Mouse (Mus musculus) lung, embryonic 15.5 days (tissue): ENCODE measurements around the gene Gstt3. TPM values are rescaled to one million over a fixed set of nuclear protein-coding genes. Genes with fewer than 3 reads are reported as not detected.

ENCODE experiments used
- ATAC-seq: fragments of 200-750 bp; cut with Nextera tagmentation; 2 replicates; pipeline ENCODE4 v1.8.0; 2017; ENCODE audit warnings: moderate number of reproducible peaks, borderline replicate concordance; ENCODE audit not compliant: low FRiP score, low TSS enrichment; ENCODE audit errors: extremely low read depth
- H3K27ac ChIP-seq: fragments of 300-500 bp; sonication (generic); 2 replicates; pipeline ENCODE4 v1.5.1; 2015; ENCODE audit warnings: moderate library complexity, mild to moderate bottlenecking, inconsistent platforms
- H3K27me3 ChIP-seq: fragments of 300-500 bp; sonication (generic); 2 replicates; pipeline ENCODE4 v1.6.1; 2015; ENCODE audit warnings: inconsistent platforms
- H3K36me3 ChIP-seq: fragments of 300-500 bp; sonication (generic); 2 replicates; pipeline ENCODE4 v1.6.1; 2015; ENCODE audit warnings: inconsistent platforms
- H3K4me1 ChIP-seq: fragments of 300-500 bp; sonication (generic); 2 replicates; pipeline ENCODE4 v1.6.1; 2015; ENCODE audit warnings: inconsistent platforms
- H3K4me2 ChIP-seq: fragments of 300-500 bp; sonication (generic); 2 replicates; pipeline ENCODE4 v1.6.1; 2015; ENCODE audit warnings: inconsistent platforms, mild to moderate bottlenecking, moderate library complexity
- H3K4me3 ChIP-seq: fragments of 300-500 bp; sonication (generic); 2 replicates; pipeline ENCODE4 v1.5.1; 2015; ENCODE audit warnings: mild to moderate bottlenecking, inconsistent platforms
- H3K9ac ChIP-seq: fragments of 300-500 bp; sonication (generic); 2 replicates; pipeline ENCODE4 v1.6.1; 2015; ENCODE audit warnings: inconsistent platforms
- H3K9me3 ChIP-seq: fragments of 300-500 bp; sonication (generic); 2 replicates; pipeline ENCODE4 v1.6.1; 2016; ENCODE audit warnings: inconsistent platforms
- WGBS: fragments of 180-500 bp; shearing (Covaris S2); methylation state at CpG from one replicate; pipeline ENCODE4 v1.1.7; 2015; 5-methylcytosine and 5-hydroxymethylcytosine counted together
- polyA plus RNA-seq: library from polyadenylated mRNA; unstranded; fragments of >200 nt; fragmentation: Nextera tagmentation; extraction: Ambion mirVana; gene quantifications from 2 replicates; pipeline ENCODE4 v1.2.1, GENCODE M21; 2015

Gstt3 gene
- polyA plus RNA-seq, 1 experiment from 2014 or later = 27.8 TPM

DNA sequence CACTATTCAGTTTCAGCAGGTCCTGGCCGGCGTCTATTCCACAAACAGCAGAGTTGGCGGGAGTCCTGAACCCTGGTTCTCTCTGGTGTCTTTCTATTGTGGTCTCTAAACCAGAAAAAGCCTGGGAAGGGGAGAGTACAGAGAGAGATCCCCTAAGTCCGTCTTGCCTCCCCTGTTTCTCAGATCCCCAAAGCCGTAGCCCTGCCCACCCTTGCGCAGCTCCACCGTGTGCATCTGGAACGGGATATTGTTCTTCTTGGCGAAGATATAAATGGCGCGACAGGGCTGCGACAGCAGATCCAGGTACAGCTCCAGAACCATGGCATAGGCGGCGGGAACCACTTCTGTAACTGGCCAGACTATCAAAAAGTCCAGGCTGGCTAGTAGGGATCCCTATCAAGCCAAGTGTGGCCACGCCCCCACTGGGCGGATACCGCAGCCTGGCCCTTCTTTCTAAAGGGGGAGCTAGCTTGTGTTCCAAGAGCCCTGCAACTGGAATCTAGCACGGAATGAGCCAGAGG, 17.0 kb upstream of the Gstt3 start, which contains the start of gene Gstt1:
Gene Gstt1, minus strand, starts transcription at position 409 of the 521 bp plus-strand sequence.
- H3K27ac ChIP-seq = peak within 1 kb of the TSS; percentile 32
- WGBS = 2% methylated on average over 18 of the region's 18 CpGs
- ATAC-seq = peak; percentile 45; the same call in 1 of the 2 replicates

DNA sequence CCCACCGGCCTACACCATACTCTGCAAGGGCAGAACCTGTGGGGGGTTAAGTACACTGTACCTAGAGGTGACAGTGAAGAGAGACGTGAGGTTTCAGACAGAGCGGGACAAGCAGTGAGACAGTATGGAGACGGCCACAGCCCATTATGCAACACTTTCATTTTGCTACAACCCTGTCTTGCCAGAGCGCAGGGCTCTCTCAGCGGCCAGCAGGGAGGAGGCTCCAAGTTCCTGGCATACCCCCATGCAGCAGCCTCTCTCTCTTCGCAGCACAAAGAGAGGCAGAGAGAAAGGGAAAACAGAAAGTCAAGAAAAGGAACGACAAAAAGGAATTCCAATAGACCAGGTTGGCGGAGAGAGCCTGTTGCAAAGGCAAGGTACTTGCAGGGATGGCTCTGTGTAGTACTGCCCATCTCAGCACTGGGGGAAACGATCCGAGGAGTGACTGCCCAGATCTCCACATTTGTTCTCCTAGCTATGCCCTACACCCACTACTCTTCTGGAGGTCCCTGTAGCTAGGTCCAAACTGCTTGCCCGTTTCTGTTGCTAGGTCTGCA, 16.5 kb upstream of the Gstt3 start:
- H3K4me1 ChIP-seq = peaks cover 17% of the 10 kb centered on the region
- H3K4me2 ChIP-seq = peak overlapping the region; percentile 73
- ATAC-seq = peak; percentile 71; the same call in 1 of the 2 replicates
- no peaks in the 10 kb centered on the region for H3K9me3 ChIP-seq
- peak overlapping the region; percentile 30 for H3K9ac ChIP-seq
- H3K36me3 ChIP-seq = no peaks in the 10 kb centered on the region
- peak overlapping the region; percentile 46 for H3K4me3 ChIP-seq
- H3K27ac ChIP-seq = peak overlapping the region; percentile 32
- H3K27me3 ChIP-seq = no peaks in the 10 kb centered on the region
- 0% methylated on average over 11 of the region's 12 CpGs for WGBS

More for the DNA sequence above, 17.0 kb upstream of the Gstt3 start, which contains the start of gene Gstt1:
- Histone ChIP-seq H3K4me1 (peaks cover 17% of the 10 kb centered on the region), H3K9ac (peak within 1 kb of the TSS; percentile 30), H3K4me3 (peak within 1 kb of the TSS; percentile 46), H3K27me3 (no peaks in the 10 kb centered on the region), H3K36me3 (no peaks in the 10 kb centered on the region), H3K9me3 (no peaks in the 10 kb centered on the region), H3K4me2 (peak within 1 kb of the TSS; percentile 73)

DNA sequence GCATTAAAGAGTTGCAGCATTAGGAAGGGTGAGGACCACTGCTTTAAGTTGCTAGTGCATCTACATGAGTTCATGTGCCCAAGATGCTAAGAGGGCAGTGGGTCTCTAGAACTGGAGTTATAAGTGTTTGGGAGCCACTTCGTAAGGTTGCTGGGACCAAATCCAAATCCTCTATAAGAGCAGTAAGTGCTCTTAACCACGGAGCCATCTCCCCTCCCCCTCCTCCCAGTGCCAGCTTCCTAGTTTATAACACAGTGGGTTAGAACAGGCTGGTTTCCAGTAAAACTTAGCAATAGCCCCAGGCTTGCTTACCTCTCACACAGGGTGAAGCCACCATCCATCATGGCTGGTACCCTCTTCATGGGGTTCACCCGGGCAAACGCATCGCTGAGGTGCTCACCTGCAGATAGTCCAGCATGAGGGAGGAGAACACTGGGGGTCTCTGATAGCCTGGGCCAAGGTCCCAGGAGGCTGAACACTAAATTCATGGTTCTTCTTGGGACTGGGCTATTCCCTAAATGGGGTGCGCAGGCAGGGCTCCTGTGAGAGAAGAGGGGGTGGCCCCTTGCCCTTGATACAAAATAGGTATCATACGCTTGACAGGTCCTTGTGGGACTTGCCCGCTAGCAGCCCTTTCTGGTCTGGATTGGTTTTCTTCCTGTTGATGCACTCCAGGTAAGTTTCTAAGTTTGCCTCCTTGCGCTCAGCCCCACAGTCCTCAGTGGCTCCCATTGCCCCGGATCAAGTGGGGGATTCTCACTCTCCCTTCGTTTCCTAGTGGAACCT, 15.7 kb upstream of the Gstt3 start:
- WGBS = 36% methylated on average over 11 of the region's 11 CpGs
- H3K4me2 ChIP-seq = peak overlapping the region; percentile 73
- H3K27ac ChIP-seq = no peak overlapping the region
- peak overlapping the region; percentile 46 for H3K4me3 ChIP-seq
- peaks cover 17% of the 10 kb centered on the region for H3K4me1 ChIP-seq
- no peaks in the 10 kb centered on the region for H3K36me3 ChIP-seq
- no peaks in the 10 kb centered on the region for H3K9me3 ChIP-seq
- 0 out of 2 replicates have a peak, but pooled peaks have one; percentile 6 for ATAC-seq
- H3K9ac ChIP-seq = peak overlapping the region; percentile 30
- H3K27me3 ChIP-seq = no peaks in the 10 kb centered on the region

DNA sequence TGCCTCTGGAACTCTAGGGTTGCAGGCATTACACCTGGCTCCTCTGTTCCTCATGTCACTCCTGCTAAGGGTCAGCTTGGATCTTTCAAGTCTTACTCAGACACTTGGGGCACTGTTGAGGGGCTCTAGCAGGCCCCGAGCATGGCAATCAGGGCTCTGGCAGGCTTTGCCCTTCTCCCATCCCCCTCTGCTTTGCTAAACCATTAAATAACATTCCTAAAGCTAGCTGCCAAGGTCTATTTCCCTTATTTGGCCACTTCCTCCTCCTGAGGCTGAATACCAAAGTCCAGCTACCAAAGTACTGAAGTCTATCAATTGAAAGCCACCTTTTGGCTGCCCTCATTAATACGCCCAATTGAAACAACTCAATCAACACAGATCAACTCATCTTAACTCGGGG, 13.7 kb upstream of the Gstt3 start:
- H3K4me1 ChIP-seq = peaks cover 20% of the 10 kb centered on the region
- no peaks in the 10 kb centered on the region for H3K9me3 ChIP-seq
- H3K36me3 ChIP-seq = no peaks in the 10 kb centered on the region
- ATAC-seq = no peak
- H3K4me2 ChIP-seq = no peak overlapping the region
- H3K27me3 ChIP-seq = no peaks in the 10 kb centered on the region
- H3K27ac ChIP-seq = no peak overlapping the region
- no peak overlapping the region for H3K4me3 ChIP-seq
- 37% methylated on average over 3 of the region's 3 CpGs for WGBS
- no peak overlapping the region for H3K9ac ChIP-seq

DNA sequence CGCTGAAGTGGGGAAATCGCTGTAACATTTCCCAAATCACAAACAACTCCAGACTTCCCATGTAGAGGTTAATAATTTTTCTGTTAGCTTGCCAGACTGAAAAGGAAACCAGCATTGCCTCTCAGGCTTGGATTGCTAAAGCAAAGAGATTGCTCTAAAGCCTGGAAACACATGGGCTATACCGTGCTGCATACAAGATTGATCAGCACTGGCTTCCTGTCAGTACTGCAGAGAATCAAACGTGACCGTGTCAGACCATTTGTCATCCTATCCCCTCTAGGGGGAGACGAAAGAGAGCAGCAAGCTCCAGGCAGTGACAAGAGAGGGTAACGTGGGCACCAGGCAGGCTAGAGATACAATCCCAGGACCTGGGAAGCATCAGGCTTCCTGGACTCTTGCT, 9.6 kb upstream of the Gstt3 start:
- ATAC-seq = no peak
- Histone ChIP-seq H3K27ac (peak overlapping the region; percentile 7; the same call in 1 of the 2 replicates), H3K27me3 (no peaks in the 10 kb centered on the region), H3K4me1 (peaks cover 14% of the 10 kb centered on the region), H3K9me3 (no peaks in the 10 kb centered on the region), H3K36me3 (no peaks in the 10 kb centered on the region), H3K4me2 (no peak overlapping the region), H3K9ac (no peak overlapping the region), H3K4me3 (no peak overlapping the region)
- WGBS = 8% methylated on average over 7 of the region's 7 CpGs

- Histone ChIP-seq H3K27ac (no peak overlapping the region), H3K36me3 (no peaks in the 10 kb centered on the region), H3K9ac (no peak overlapping the region), H3K27me3 (no peaks in the 10 kb centered on the region), H3K4me1 (peaks cover 8% of the 10 kb centered on the region), H3K4me3 (no peak overlapping the region), H3K4me2 (no peak overlapping the region), H3K9me3 (no peaks in the 10 kb centered on the region)
- no peak for ATAC-seq
- WGBS = 68% methylated on average over 5 of the region's 5 CpGs
Observed at GRCm38 (mm10) chr10:75789841-75790240, 8.6 kb upstream of the Gstt3 start.

GRCm38 (mm10) chr10:75789081-75789735, 8.0 kb upstream of the Gstt3 start:
- no peak for ATAC-seq
- no peaks in the 10 kb centered on the region for H3K36me3 ChIP-seq
- H3K27me3 ChIP-seq = no peaks in the 10 kb centered on the region
- no peak overlapping the region for H3K4me2 ChIP-seq
- H3K27ac ChIP-seq = no peak overlapping the region
- H3K9ac ChIP-seq = no peak overlapping the region
- no peak overlapping the region for H3K4me3 ChIP-seq
- WGBS = 86% methylated on average over 6 of the region's 6 CpGs
- H3K9me3 ChIP-seq = no peaks in the 10 kb centered on the region
- peaks cover 3% of the 10 kb centered on the region for H3K4me1 ChIP-seq

GRCm38 (mm10) chr10:75788277-75788676, 7.1 kb upstream of the Gstt3 start:
- Histone ChIP-seq H3K4me3 (no peak overlapping the region), H3K9me3 (no peaks in the 10 kb centered on the region), H3K4me2 (no peak overlapping the region), H3K27me3 (no peaks in the 10 kb centered on the region), H3K4me1 (peaks cover 3% of the 10 kb centered on the region), H3K9ac (no peak overlapping the region), H3K27ac (no peak overlapping the region), H3K36me3 (no peaks in the 10 kb centered on the region)
- ATAC-seq = no peak
- 86% methylated on average over 8 of the region's 8 CpGs for WGBS

GRCm38 (mm10) chr10:75785442-75785841, 4.2 kb upstream of the Gstt3 start:
- 57% methylated on average over 1 of the region's 1 CpGs for WGBS
- no peak for ATAC-seq
- no peak overlapping the region for H3K9ac ChIP-seq

GRCm38 (mm10) chr10:75779206-75780174, 1.7 kb downstream of the Gstt3 start:
- Histone ChIP-seq H3K4me3 (peak overlapping the region; percentile 51), H3K4me1 (peaks cover 14% of the 10 kb centered on the region), H3K9me3 (no peaks in the 10 kb centered on the region), H3K27me3 (peaks cover 21% of the 10 kb centered on the region; the same call in 1 of the 2 replicates), H3K9ac (no peak overlapping the region), H3K27ac (no peak overlapping the region), H3K4me2 (peak overlapping the region; percentile 81), H3K36me3 (no peaks in the 10 kb centered on the region)
- 30% methylated on average over 15 of the region's 15 CpGs for whole genome bisulfite sequencing
- peak; percentile 17; the same call in 1 of the 2 replicates for ATAC-seq

More at GRCm38 (mm10) chr10:75785442-75785841, 4.2 kb upstream of the Gstt3 start:
- Histone ChIP-seq H3K4me1 (peaks cover 12% of the 10 kb centered on the region), H3K27me3 (0 out of 2 replicates have a peak, but pooled peaks cover 4% of the 10 kb centered on the region), H3K9me3 (no peaks in the 10 kb centered on the region), H3K4me2 (no peak overlapping the region), H3K4me3 (no peak overlapping the region), H3K27ac (no peak overlapping the region), H3K36me3 (no peaks in the 10 kb centered on the region)

- 79% methylated on average over 2 of the region's 2 CpGs for WGBS
- H3K36me3 ChIP-seq = no peaks in the 10 kb centered on the region
- H3K27ac ChIP-seq = no peak overlapping the region
- peaks cover 15% of the 10 kb centered on the region for H3K4me1 ChIP-seq
- H3K9ac ChIP-seq = no peak overlapping the region
- H3K4me2 ChIP-seq = no peak overlapping the region
- peaks cover 21% of the 10 kb centered on the region; the same call in 1 of the 2 replicates for H3K27me3 ChIP-seq
- ATAC-seq = no peak
- no peak overlapping the region for H3K4me3 ChIP-seq
- no peaks in the 10 kb centered on the region for H3K9me3 ChIP-seq
Observed at GRCm38 (mm10) chr10:75777885-75778284, 3.3 kb downstream of the Gstt3 start.
